Mouse (Mus musculus) liver, embryonic 12.5 days (tissue): ENCODE results near the gene Hspg2. TPM values are rescaled to one million over a fixed set of nuclear protein-coding genes. Genes with fewer than 3 reads are reported as not detected.
A peak's percentile ranks its signal among the peaks of the same experiment; 100 is the strongest.

Experiments used
- ATAC-seq: fragments of 200-750 bp; cut with Nextera tagmentation; 2 replicates; pipeline ENCODE4 v1.8.0; 2017; ENCODE audit warnings: moderate number of reproducible peaks, mild to moderate bottlenecking, moderate library complexity
- H3K27ac ChIP-seq: fragments of 300-500 bp; sonication (generic); 2 replicates; pipeline ENCODE4 v1.5.1; 2016; ENCODE audit warnings: mild to moderate bottlenecking
- H3K27me3 ChIP-seq: fragments of 300-500 bp; sonication (generic); replicated peaks from 2 replicates; pipeline ENCODE4 v1.6.1; 2016; ENCODE audit warnings: mild to moderate bottlenecking, moderate library complexity
- H3K36me3 ChIP-seq: fragments of 300-500 bp; sonication (generic); 2 replicates; pipeline ENCODE4 v1.6.1; 2016; ENCODE audit warnings: mild to moderate bottlenecking, moderate library complexity
- H3K4me1 ChIP-seq: fragments of 300-500 bp; sonication (generic); 2 replicates; pipeline ENCODE4 v1.6.1; 2016
- H3K4me2 ChIP-seq: fragments of 300-500 bp; sonication (generic); 2 replicates; pipeline ENCODE4 v1.6.1; 2016; ENCODE audit warnings: mild to moderate bottlenecking, moderate library complexity
- H3K4me3 ChIP-seq: fragments of 300-500 bp; sonication (generic); 2 replicates; pipeline ENCODE4 v1.5.1; 2016; ENCODE audit warnings: mild to moderate bottlenecking, moderate library complexity
- H3K9ac ChIP-seq: fragments of 300-500 bp; sonication (generic); 2 replicates; pipeline ENCODE4 v1.6.1; 2016; ENCODE audit warnings: mild to moderate bottlenecking, moderate library complexity
- H3K9me3 ChIP-seq: fragments of 300-500 bp; sonication (generic); replicated peaks from 2 replicates; pipeline ENCODE4 v1.6.1; 2016; ENCODE audit warnings: mild to moderate bottlenecking, moderate library complexity
- WGBS: fragments of 180-500 bp; shearing (Covaris S2); methylation state at CpG from one replicate; pipeline ENCODE4 v1.1.7; 2016; ENCODE audit not compliant: insufficient replicate concordance; 5-methylcytosine and 5-hydroxymethylcytosine counted together
- polyA plus RNA-seq: library from polyadenylated mRNA; unstranded; fragments of >200 nt; fragmentation: Nextera tagmentation; extraction: Ambion mirVana; gene quantifications from 2 replicates; pipeline ENCODE4 v1.2.1, GENCODE M21; 2016

Hspg2 gene
- polyA plus RNA-seq, 1 experiment from 2014 or later: 7.3 TPM

DNA sequence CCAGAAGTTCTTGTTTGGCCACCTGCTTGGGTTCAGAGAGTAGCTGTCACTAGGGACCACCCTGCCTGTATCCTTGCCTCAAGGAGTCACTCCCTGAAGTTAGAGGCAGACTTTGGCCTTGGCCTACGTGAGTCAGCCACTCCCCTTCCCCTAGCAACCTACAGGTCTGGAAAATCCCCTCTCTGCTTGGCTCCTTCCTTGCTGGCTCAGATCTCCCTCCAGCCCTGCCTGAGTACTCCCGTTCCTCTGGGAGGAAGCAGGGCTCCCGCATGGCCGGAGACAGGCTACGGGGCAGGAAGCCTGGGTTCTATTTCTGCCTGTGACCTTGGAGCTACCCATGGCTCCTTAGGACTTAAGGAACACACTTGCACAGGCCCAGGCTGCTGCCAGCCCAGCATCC, 28.8 kb downstream of the Hspg2 start:
- H3K4me1 ChIP-seq: peaks cover 41% of the 10 kb centered on the region
- H3K9ac ChIP-seq: no peak overlapping the region
- ATAC-seq: no peak
- 67% methylated on average over 5 of the region's 5 CpGs for WGBS
- no peak overlapping the region for H3K4me3 ChIP-seq
- H3K27me3 ChIP-seq: no peaks in the 10 kb centered on the region
- peaks cover 8% of the 10 kb centered on the region; the same call in 1 of the 2 replicates for H3K36me3 ChIP-seq
- no peaks in the 10 kb centered on the region for H3K9me3 ChIP-seq
- peak overlapping the region; percentile 27 for H3K27ac ChIP-seq
- no peak overlapping the region for H3K4me2 ChIP-seq

DNA sequence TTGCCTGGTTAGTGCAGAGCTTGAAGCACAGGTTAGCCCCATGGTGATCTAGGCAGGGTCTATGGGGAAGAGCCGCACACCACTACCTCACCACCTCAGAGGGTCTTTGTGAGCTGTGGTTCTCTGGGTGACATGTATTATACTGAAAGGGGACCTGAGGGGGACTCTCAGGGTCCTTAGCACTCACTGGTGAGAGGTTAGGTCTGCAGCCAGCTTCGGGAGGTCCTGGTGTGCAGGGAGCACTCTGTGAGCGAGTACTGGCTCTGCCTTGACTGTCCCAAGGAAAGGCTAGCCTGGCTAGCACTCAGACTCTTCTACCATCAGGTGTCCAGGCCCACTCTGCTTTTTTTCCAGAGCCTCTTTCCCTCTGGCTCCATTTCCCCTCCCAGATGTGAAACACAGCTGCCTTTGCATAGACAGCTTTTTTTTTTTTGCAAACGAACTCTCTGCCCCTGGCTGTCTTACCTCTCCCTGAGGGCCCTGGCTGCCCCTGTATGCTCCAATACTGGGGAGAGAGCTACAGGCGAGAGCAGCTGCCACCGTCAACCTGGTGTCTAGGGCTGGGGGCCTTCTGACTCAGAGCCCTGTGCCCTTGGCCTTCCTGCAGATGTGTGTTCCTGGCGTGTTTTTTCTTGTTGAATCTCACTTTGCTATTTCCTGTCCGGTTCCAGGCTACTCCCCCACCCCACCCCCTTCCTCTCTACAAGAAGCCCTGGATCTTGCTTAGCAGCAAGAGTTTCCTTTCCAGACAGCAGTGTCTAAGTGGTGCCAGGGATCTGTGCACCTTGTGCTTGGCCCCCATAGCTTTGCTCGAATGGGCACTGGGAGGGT, 29.5 kb downstream of the Hspg2 start:
- peaks cover 8% of the 10 kb centered on the region; the same call in 1 of the 2 replicates for H3K36me3 ChIP-seq
- H3K4me1 ChIP-seq: peaks cover 41% of the 10 kb centered on the region
- no peak overlapping the region for H3K4me2 ChIP-seq
- ATAC-seq: no peak
- WGBS: 38% methylated on average over 9 of the region's 9 CpGs
- no peaks in the 10 kb centered on the region for H3K9me3 ChIP-seq
- H3K27ac ChIP-seq: peak overlapping the region; percentile 27
- H3K9ac ChIP-seq: no peak overlapping the region
- no peaks in the 10 kb centered on the region for H3K27me3 ChIP-seq
- no peak overlapping the region for H3K4me3 ChIP-seq

DNA sequence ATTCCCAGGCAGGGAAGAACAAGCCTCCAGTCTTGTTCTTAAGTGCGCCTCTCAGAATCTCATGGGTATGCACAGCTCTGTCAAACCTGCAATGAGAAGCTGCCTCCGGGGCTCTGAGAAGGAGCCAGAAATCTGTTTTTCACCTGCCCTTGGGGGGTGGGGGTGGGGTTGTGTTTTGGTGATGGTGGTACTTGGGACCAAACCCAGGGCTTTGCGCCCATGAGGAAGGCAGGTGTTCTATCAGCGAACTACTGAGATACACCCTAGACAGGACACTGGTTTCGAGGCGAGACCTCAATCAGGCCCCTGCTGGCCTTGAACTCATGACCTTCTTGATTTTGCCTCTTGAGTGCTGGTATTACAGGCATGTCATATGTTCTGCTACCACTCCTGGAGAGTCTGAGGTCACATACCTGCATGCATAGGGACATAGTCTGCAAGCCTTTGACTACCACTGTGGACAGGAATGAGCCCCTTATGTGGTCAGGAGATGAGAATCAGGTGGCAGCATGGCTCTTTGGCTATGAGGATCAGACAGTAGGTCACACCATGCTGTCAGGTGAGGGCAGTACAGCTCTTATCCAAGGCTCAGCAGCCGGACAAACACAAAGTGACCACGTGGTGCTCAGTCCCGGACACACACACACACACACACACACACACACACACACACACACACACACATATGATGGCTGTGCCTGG, 30.5 kb downstream of the Hspg2 start:
- Histone ChIP-seq H3K36me3 (peaks cover 11% of the 10 kb centered on the region; the same call in 1 of the 2 replicates), H3K4me1 (peaks cover 41% of the 10 kb centered on the region)
- WGBS: 68% methylated on average over 9 of the region's 9 CpGs

DNA sequence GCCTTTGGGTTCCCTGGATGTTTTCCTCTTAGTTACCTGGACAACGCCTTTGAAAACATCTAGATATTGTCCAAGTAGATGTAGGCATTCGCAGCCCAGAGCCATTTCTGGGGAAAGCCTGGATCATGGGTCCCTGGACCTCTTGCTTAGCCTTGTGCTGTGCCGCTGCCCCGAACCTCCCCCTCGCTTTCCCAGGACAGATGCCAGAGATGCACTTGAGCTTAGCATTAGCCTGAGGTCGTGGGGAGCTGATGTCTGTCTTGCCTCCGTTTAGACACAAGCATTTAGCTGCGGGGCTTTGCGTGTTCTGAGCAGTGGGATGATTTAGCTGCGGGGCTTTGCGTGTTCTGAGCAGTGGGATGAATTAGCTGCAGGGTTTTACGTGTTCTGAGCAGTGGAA, 31.6 kb downstream of the Hspg2 start:
- Histone ChIP-seq H3K27me3 (no peaks in the 10 kb centered on the region), H3K9ac (no peak overlapping the region), H3K9me3 (no peaks in the 10 kb centered on the region), H3K4me3 (no peak overlapping the region), H3K36me3 (peaks cover 11% of the 10 kb centered on the region; the same call in 1 of the 2 replicates), H3K4me1 (peaks cover 31% of the 10 kb centered on the region), H3K27ac (no peak overlapping the region), H3K4me2 (no peak overlapping the region)
- no peak for ATAC-seq
- WGBS: 76% methylated on average over 12 of the region's 12 CpGs

More for the DNA sequence above, 30.5 kb downstream of the Hspg2 start:
- Histone ChIP-seq H3K4me3 (no peak overlapping the region), H3K9me3 (no peaks in the 10 kb centered on the region), H3K9ac (no peak overlapping the region), H3K4me2 (no peak overlapping the region), H3K27ac (peak overlapping the region; percentile 27; the same call in 1 of the 2 replicates), H3K27me3 (no peaks in the 10 kb centered on the region)
- 0 out of 2 replicates have a peak, but pooled peaks have one; percentile 31 for ATAC-seq

DNA sequence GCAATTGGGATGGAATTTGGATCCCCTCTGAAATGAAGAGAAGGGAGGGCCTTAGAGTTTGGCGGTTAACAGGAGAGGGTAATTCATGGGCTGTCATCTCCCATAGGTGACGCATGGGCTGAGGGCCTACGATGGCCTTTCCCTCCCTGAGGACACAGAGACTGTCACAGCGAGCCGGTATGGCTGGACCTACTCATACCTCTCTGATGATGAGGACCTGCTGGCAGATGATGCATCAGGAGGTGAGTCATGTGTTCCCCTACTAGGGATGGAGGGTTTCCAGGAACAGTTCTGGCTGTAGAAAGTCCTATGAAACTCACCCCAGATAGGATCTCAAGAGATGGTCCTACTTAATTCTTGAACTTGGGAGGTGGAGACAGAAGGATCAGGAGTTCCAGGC, 32.4 kb downstream of the Hspg2 start:
- H3K27me3 ChIP-seq: no peaks in the 10 kb centered on the region
- H3K9ac ChIP-seq: no peak overlapping the region
- no peak overlapping the region for H3K27ac ChIP-seq
- H3K4me1 ChIP-seq: peaks cover 27% of the 10 kb centered on the region
- H3K4me3 ChIP-seq: no peak overlapping the region
- no peak overlapping the region for H3K4me2 ChIP-seq
- H3K36me3 ChIP-seq: peaks cover 15% of the 10 kb centered on the region; the same call in 1 of the 2 replicates
- ATAC-seq: no peak
- H3K9me3 ChIP-seq: no peaks in the 10 kb centered on the region
- WGBS: 86% methylated on average over 5 of the region's 5 CpGs

DNA sequence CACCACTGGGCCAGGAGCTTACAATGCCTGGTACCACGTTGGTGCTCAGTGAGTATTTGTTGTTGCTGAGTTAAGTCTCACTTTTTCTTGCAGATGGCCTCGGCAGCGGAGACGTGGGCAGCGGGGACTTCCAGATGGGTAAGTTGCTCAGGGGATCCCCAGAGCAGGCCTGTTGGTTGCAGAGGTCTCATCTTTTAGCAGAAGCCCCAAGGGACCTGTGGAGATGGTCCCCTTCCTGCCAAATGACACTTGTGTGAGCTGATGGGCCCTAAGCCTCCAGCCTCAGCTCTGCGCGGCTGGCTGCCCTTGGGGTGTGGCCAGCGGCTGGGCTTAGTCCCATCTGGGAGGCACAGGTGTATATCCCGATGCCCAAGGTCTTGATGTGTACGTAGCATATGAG, 33.6 kb downstream of the Hspg2 start:
- 76% methylated on average over 10 of the region's 10 CpGs for whole genome bisulfite sequencing
- Histone ChIP-seq H3K9ac (no peak overlapping the region), H3K27me3 (no peaks in the 10 kb centered on the region), H3K4me3 (no peak overlapping the region), H3K36me3 (peaks cover 15% of the 10 kb centered on the region; the same call in 1 of the 2 replicates), H3K4me2 (no peak overlapping the region), H3K27ac (no peak overlapping the region), H3K9me3 (no peaks in the 10 kb centered on the region), H3K4me1 (peaks cover 27% of the 10 kb centered on the region)
- ATAC-seq: no peak

DNA sequence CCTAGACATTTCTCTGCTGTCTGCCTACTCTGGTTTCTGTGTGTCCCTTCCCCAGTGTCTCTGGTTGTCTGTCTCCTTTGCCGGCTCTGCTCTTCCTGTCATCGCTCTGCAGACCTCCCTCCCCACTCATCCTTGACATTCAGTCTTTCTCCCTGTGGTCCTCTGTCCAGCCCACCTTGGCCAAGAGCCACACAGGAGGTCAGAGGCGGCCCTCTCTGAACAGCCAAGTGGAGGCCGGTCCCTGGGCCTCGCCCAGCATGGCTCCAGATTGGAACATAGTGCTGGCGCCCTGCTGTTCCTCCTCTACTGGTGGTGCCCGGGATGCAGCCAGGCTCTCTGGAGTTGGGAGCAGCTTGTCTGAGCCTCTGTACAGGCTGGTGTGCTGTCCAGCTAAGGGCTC, 34.2 kb downstream of the Hspg2 start:
- Histone ChIP-seq H3K9me3 (no peaks in the 10 kb centered on the region), H3K9ac (no peak overlapping the region), H3K4me2 (no peak overlapping the region), H3K27ac (no peak overlapping the region), H3K27me3 (no peaks in the 10 kb centered on the region), H3K4me1 (peaks cover 21% of the 10 kb centered on the region), H3K4me3 (no peak overlapping the region), H3K36me3 (peaks cover 15% of the 10 kb centered on the region)
- 75% methylated on average over 7 of the region's 7 CpGs for WGBS
- no peak for ATAC-seq

DNA sequence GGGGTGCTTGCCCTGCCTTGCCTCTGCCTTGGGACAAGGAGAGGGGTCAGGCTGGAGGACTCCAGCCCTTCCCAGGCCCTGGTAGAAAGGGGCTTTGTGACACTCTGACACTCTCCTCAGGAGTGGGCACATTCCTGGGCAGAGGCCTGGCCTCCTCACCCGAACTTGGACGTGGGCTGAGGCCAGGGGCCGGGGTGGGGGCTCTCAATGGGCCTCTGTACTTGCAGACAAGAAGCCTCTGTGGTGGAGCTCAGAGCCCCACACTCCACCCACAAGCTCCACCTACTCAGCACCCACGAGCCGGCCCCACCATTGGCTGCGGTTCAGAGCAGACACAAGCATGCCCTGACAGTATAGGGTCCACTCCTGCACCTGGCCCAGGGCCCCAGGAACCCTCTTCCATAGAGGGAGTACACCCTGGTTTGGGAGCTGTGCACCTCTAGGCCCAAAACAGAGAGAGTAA, 35.0 kb downstream of the Hspg2 start:
- Histone ChIP-seq H3K36me3 (peaks cover 15% of the 10 kb centered on the region), H3K9ac (no peak overlapping the region), H3K27me3 (no peaks in the 10 kb centered on the region), H3K4me1 (peaks cover 13% of the 10 kb centered on the region), H3K27ac (no peak overlapping the region), H3K9me3 (no peaks in the 10 kb centered on the region), H3K4me3 (no peak overlapping the region), H3K4me2 (no peak overlapping the region)
- WGBS: 56% methylated on average over 6 of the region's 6 CpGs
- 0 out of 2 replicates have a peak, but pooled peaks have one; percentile 28 for ATAC-seq

DNA sequence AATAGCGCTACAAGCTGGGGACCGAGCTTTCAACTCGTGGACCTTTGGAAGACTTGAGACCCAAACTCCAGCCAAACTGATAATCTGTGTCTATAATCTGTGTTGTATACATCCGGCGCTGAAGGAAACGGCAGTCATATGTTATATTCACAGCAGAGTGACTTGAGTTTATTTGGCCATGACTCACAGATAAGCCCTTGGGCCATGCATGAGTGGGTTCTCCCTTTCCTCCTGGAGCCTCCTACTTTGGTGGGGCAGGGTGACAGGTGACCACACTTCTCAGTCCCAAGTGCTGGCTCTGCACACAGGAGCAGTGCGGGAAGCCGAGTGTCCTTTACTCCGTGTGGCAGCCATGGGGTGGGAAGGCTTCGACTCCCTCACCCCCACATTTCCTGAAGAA, 38.1 kb downstream of the Hspg2 start:
- Histone ChIP-seq H3K9me3 (no peaks in the 10 kb centered on the region), H3K9ac (no peak overlapping the region), H3K27me3 (no peaks in the 10 kb centered on the region), H3K36me3 (peaks cover 35% of the 10 kb centered on the region), H3K4me2 (no peak overlapping the region), H3K27ac (no peak overlapping the region), H3K4me3 (no peak overlapping the region), H3K4me1 (no peaks in the 10 kb centered on the region)
- ATAC-seq: no peak
- 76% methylated on average over 10 of the region's 10 CpGs for WGBS

DNA sequence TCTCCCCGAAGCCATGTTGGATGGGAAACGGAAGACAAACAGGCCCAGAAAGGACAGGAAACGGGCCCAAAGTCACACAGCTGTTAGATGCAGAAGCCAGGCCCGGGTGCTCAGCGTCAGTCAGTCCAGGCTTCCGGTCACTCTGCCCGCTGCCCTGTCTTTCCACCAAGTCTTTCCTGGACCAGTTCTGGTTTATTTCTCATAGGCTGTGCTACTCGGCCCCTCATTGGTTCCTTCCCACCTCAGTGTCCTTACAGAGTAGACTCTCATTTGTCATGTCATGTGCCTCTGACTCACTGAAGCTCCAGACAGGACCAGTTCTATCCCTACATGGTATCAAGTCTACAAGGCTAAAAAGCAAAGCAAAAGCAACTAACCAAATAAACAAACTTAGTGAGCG, 41.0 kb downstream of the Hspg2 start:
- H3K4me2 ChIP-seq: no peak overlapping the region
- no peaks in the 10 kb centered on the region for H3K27me3 ChIP-seq
- no peak overlapping the region for H3K4me3 ChIP-seq
- peaks cover 33% of the 10 kb centered on the region for H3K36me3 ChIP-seq
- no peak for ATAC-seq
- no peaks in the 10 kb centered on the region for H3K9me3 ChIP-seq
- H3K4me1 ChIP-seq: no peaks in the 10 kb centered on the region
- no peak overlapping the region for H3K27ac ChIP-seq
- WGBS: 64% methylated on average over 9 of the region's 9 CpGs
- H3K9ac ChIP-seq: no peak overlapping the region

DNA sequence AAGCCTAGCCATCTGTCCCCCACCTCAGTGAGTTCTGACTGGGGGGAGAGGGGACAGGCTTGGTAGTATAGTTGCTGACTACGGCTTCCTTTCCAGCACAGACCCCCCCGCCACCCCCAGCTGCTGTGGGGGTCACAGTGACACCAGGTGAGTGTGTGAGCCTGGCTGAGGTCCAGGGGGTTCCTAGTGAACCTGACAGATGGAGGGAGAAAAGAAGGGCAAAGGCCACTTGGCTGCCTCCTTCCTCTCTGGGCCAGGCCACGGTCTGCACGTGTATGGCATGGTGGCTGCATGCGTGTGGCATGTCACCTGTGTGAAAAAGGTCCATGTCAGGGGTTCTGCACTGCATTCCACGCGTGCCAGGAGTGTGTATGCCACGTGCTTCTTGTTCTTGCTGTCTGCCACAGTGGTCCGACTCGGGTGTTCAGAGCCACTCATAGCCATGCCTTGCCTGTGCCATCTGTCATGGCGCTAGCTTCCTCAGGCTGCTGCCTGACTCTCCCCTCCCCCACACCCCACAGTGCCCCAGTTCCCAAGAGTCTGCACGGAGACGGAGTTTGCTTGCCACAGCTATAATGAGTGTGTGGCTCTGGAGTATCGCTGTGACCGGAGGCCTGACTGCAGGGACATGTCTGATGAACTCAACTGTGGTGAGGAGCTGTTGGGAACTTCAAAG, 41.6 kb downstream of the Hspg2 start:
- ATAC-seq: no peak
- Histone ChIP-seq H3K9me3 (no peaks in the 10 kb centered on the region), H3K4me1 (no peaks in the 10 kb centered on the region), H3K36me3 (peaks cover 36% of the 10 kb centered on the region), H3K9ac (no peak overlapping the region), H3K4me2 (no peak overlapping the region), H3K27ac (no peak overlapping the region), H3K4me3 (no peak overlapping the region), H3K27me3 (no peaks in the 10 kb centered on the region)
- 73% methylated on average over 15 of the region's 15 CpGs for WGBS

DNA sequence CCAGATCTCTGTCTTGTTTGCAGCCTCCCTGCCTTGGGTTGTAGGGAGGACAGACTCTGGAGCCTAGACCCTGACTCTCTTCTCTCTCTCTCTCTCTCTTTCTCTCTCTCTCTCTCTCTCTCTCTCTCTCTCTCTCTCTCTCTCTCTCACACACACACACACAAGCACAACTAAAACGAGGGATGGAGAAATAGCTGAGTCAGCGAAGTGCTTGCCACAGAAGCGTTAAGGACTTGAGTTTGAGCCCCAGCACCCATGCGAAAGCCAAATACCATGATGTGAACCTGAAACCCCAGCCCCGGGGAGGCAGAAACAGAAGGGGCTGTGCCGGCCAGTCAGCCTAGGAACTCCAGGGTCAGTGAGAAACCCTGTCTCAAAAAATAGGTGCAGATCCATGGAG, 44.3 kb downstream of the Hspg2 start:
- Histone ChIP-seq H3K4me2 (no peak overlapping the region), H3K9ac (no peak overlapping the region), H3K4me3 (no peak overlapping the region), H3K4me1 (no peaks in the 10 kb centered on the region), H3K27ac (no peak overlapping the region), H3K9me3 (no peaks in the 10 kb centered on the region), H3K27me3 (no peaks in the 10 kb centered on the region), H3K36me3 (peaks cover 51% of the 10 kb centered on the region)
- WGBS: 70% methylated on average over 6 of the region's 6 CpGs
- ATAC-seq: no peak
